Mouse (Mus musculus) lung, postnatal 0 days (tissue): ENCODE data around the gene Mylk.

Source experiments
- CTCF ChIP-seq: IDR thresholded peaks from 2 replicates; pipeline ENCODE4 v1.5.1; 2016; ENCODE audit warnings: antibody characterized with exemption, mild to moderate bottlenecking
- EP300 ChIP-seq: IDR thresholded peaks from 2 replicates; pipeline ENCODE4 v1.6.1; 2016; ENCODE audit warnings: antibody characterized with exemption, mild to moderate bottlenecking, control low read depth

DNA sequence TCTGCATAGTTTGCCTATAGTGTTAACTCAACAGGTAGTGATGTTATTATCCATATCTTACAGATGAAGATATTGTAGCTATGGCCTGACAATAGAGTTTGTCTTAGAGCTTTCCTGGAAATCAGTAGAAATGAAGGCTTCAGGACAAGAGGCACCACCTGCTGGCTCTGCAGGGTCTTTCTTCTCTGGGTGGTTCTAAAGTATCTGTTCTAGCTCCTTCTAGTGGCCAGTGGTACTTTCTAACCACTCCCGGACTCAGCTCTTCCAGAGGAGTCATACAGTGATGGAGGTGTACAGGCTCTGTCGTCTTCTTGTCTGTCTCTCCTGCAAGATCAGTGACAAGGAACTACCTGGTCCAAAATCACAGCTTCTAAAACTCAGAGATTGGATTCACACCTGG lies 230.5 kb downstream of the Mylk start:
- TF ChIP-seq CTCF (peak; percentile 59), EP300 (no peak)
